Mouse (Mus musculus) midbrain, embryonic 15.5 days (tissue): Measurements from ENCODE around the gene Klhl32. TPM values are rescaled to one million over a fixed set of nuclear protein-coding genes. Genes with fewer than 3 reads are reported as not detected.

Experiments used
- ATAC-seq: fragments of 200-750 bp; cut with Nextera tagmentation; replicated peaks from 2 replicates; pipeline ENCODE4 v1.8.0; 2017; ENCODE audit warnings: moderate TSS enrichment
- H3K27ac ChIP-seq: fragments of 300-500 bp; sonication (generic); 2 replicates; pipeline ENCODE4 v1.5.1; 2015; ENCODE audit warnings: mild to moderate bottlenecking, inconsistent platforms
- H3K27me3 ChIP-seq: fragments of 300-500 bp; sonication (generic); replicated peaks from 2 replicates; pipeline ENCODE4 v1.6.1; 2015; ENCODE audit warnings: inconsistent platforms
- H3K36me3 ChIP-seq: fragments of 300-500 bp; sonication (generic); replicated peaks from 2 replicates; pipeline ENCODE4 v1.6.1; 2015; ENCODE audit warnings: inconsistent platforms
- H3K4me1 ChIP-seq: fragments of 300-500 bp; sonication (generic); 2 replicates; pipeline ENCODE4 v1.6.1; 2015; ENCODE audit warnings: inconsistent platforms
- H3K4me2 ChIP-seq: fragments of 300-500 bp; sonication (generic); 2 replicates; pipeline ENCODE4 v1.6.1; 2015; ENCODE audit warnings: inconsistent platforms, mild to moderate bottlenecking, moderate library complexity
- H3K4me3 ChIP-seq: fragments of 300-500 bp; sonication (generic); 2 replicates; pipeline ENCODE4 v1.5.1; 2015; ENCODE audit warnings: mild to moderate bottlenecking, inconsistent platforms
- H3K9ac ChIP-seq: fragments of 300-500 bp; sonication (generic); 2 replicates; pipeline ENCODE4 v1.6.1; 2015; ENCODE audit warnings: mild to moderate bottlenecking, inconsistent platforms
- H3K9me3 ChIP-seq: fragments of 300-500 bp; sonication (generic); 2 replicates; pipeline ENCODE4 v1.6.1; 2016; ENCODE audit warnings: inconsistent platforms
- WGBS: fragments of 180-500 bp; shearing (Covaris S2); methylation state at CpG from one replicate; pipeline ENCODE4 v1.1.7; 2015; ENCODE audit warnings: mixed read lengths; 5-methylcytosine and 5-hydroxymethylcytosine counted together
- polyA plus RNA-seq: library from polyadenylated mRNA; unstranded; fragments of >200 nt; fragmentation: Nextera tagmentation; extraction: Ambion mirVana; gene quantifications from 2 replicates; pipeline ENCODE4 v1.2.1, GENCODE M21; 2015

Klhl32 gene
- polyA plus RNA-seq, 1 experiment from 2014 or later, result 32.6 TPM

- H3K36me3 ChIP-seq, result no peaks in the 10 kb centered on the region
- H3K4me1 ChIP-seq, result peaks cover 17% of the 10 kb centered on the region
- no peak overlapping the region for H3K4me3 ChIP-seq
- no peak for ATAC-seq
- H3K27me3 ChIP-seq, result no peaks in the 10 kb centered on the region
- H3K9me3 ChIP-seq, result no peaks in the 10 kb centered on the region
- 93% methylated on average over 5 of the region's 5 CpGs for WGBS
- no peak overlapping the region for H3K9ac ChIP-seq
- no peak overlapping the region for H3K27ac ChIP-seq
- H3K4me2 ChIP-seq, result no peak overlapping the region
These were observed 5.4 kb downstream of the Klhl32 start for GRCm38 (mm10) chr4:24845546-24845945.

GRCm38 (mm10) chr4:24838567-24838966, 12.4 kb downstream of the Klhl32 start:
- Histone ChIP-seq H3K27me3 (no peaks in the 10 kb centered on the region), H3K9ac (no peak overlapping the region), H3K4me1 (peaks cover 6% of the 10 kb centered on the region; the same call in 1 of the 2 replicates), H3K9me3 (no peaks in the 10 kb centered on the region), H3K27ac (0 out of 2 replicates have a peak overlapping the region, but pooled peaks have one; percentile 5), H3K4me3 (no peak overlapping the region), H3K36me3 (no peaks in the 10 kb centered on the region), H3K4me2 (no peak overlapping the region)
- 56% methylated on average over 6 of the region's 6 CpGs for WGBS
- no peak; the same call in 1 of the 2 replicates for ATAC-seq

GRCm38 (mm10) chr4:24835555-24835954, 15.4 kb downstream of the Klhl32 start:
- Histone ChIP-seq H3K27me3 (no peaks in the 10 kb centered on the region), H3K9ac (no peak overlapping the region), H3K4me1 (peaks cover 6% of the 10 kb centered on the region; the same call in 1 of the 2 replicates), H3K9me3 (no peaks in the 10 kb centered on the region), H3K27ac (no peak overlapping the region), H3K4me3 (no peak overlapping the region), H3K4me2 (no peak overlapping the region), H3K36me3 (no peaks in the 10 kb centered on the region)
- WGBS, result 40% methylated on average over 7 of the region's 7 CpGs
- ATAC-seq, result 0 out of 2 replicates have a peak, but pooled peaks have one; percentile 26

- 90% methylated on average over 1 of the region's 1 CpGs for WGBS
- ATAC-seq, result no peak
- H3K4me2 ChIP-seq, result no peak overlapping the region
- H3K9me3 ChIP-seq, result no peaks in the 10 kb centered on the region
- no peaks in the 10 kb centered on the region for H3K27me3 ChIP-seq
- no peak overlapping the region for H3K27ac ChIP-seq
- H3K9ac ChIP-seq, result no peak overlapping the region
- H3K36me3 ChIP-seq, result no peaks in the 10 kb centered on the region
- H3K4me1 ChIP-seq, result no peaks in the 10 kb centered on the region
- H3K4me3 ChIP-seq, result no peak overlapping the region
These were observed 42.6 kb downstream of the Klhl32 start for GRCm38 (mm10) chr4:24808316-24808715.

GRCm38 (mm10) chr4:24801881-24802280, 49.0 kb downstream of the Klhl32 start:
- Histone ChIP-seq H3K9ac (no peak overlapping the region), H3K9me3 (no peaks in the 10 kb centered on the region), H3K27me3 (no peaks in the 10 kb centered on the region), H3K4me2 (no peak overlapping the region), H3K27ac (no peak overlapping the region), H3K36me3 (no peaks in the 10 kb centered on the region), H3K4me3 (no peak overlapping the region), H3K4me1 (no peaks in the 10 kb centered on the region)
- ATAC-seq, result no peak
- 27% methylated on average over 1 of the region's 1 CpGs for WGBS

- WGBS, result 61% methylated on average over 2 of the region's 2 CpGs
- H3K27ac ChIP-seq, result no peak overlapping the region
- H3K27me3 ChIP-seq, result no peaks in the 10 kb centered on the region
- no peak overlapping the region for H3K4me2 ChIP-seq
- no peaks in the 10 kb centered on the region for H3K36me3 ChIP-seq
- no peaks in the 10 kb centered on the region for H3K4me1 ChIP-seq
- no peak overlapping the region for H3K9ac ChIP-seq
- ATAC-seq, result no peak
- no peaks in the 10 kb centered on the region for H3K9me3 ChIP-seq
- H3K4me3 ChIP-seq, result no peak overlapping the region
These were observed 49.6 kb downstream of the Klhl32 start for GRCm38 (mm10) chr4:24801343-24801742.

- Histone ChIP-seq H3K9me3 (no peaks in the 10 kb centered on the region), H3K4me1 (no peaks in the 10 kb centered on the region), H3K36me3 (no peaks in the 10 kb centered on the region), H3K4me2 (no peak overlapping the region), H3K4me3 (no peak overlapping the region), H3K27me3 (no peaks in the 10 kb centered on the region), H3K9ac (no peak overlapping the region), H3K27ac (no peak overlapping the region)
- WGBS, result 90% methylated on average over 9 of the region's 9 CpGs
- 0 out of 2 replicates have a peak, but pooled peaks have one; percentile 28 for ATAC-seq
These were observed 50.5 kb downstream of the Klhl32 start for GRCm38 (mm10) chr4:24800345-24800936.

GRCm38 (mm10) chr4:24799037-24799436, 51.9 kb downstream of the Klhl32 start:
- H3K4me1 ChIP-seq, result no peaks in the 10 kb centered on the region
- 84% methylated on average over 6 of the region's 6 CpGs for WGBS
- ATAC-seq, result no peak
- H3K36me3 ChIP-seq, result no peaks in the 10 kb centered on the region
- H3K4me3 ChIP-seq, result no peak overlapping the region
- no peaks in the 10 kb centered on the region for H3K27me3 ChIP-seq
- H3K9me3 ChIP-seq, result no peaks in the 10 kb centered on the region
- no peak overlapping the region for H3K27ac ChIP-seq
- no peak overlapping the region for H3K4me2 ChIP-seq
- no peak overlapping the region for H3K9ac ChIP-seq

GRCm38 (mm10) chr4:24797868-24798267, 53.1 kb downstream of the Klhl32 start:
- Histone ChIP-seq H3K4me1 (peaks cover 4% of the 10 kb centered on the region; the same call in 1 of the 2 replicates), H3K36me3 (no peaks in the 10 kb centered on the region), H3K4me2 (no peak overlapping the region), H3K4me3 (no peak overlapping the region), H3K27ac (no peak overlapping the region), H3K9me3 (no peaks in the 10 kb centered on the region), H3K9ac (no peak overlapping the region), H3K27me3 (no peaks in the 10 kb centered on the region)
- 80% methylated on average over 3 of the region's 3 CpGs for WGBS
- ATAC-seq, result no peak

- no peak overlapping the region for H3K4me3 ChIP-seq
- no peak overlapping the region for H3K27ac ChIP-seq
- no peaks in the 10 kb centered on the region for H3K27me3 ChIP-seq
- H3K36me3 ChIP-seq, result no peaks in the 10 kb centered on the region
- no peak overlapping the region for H3K9ac ChIP-seq
- peaks cover 9% of the 10 kb centered on the region; the same call in 1 of the 2 replicates for H3K4me1 ChIP-seq
- H3K4me2 ChIP-seq, result no peak overlapping the region
- WGBS, result 87% methylated on average over 5 of the region's 5 CpGs
- no peaks in the 10 kb centered on the region for H3K9me3 ChIP-seq
- ATAC-seq, result no peak
These were observed 53.6 kb downstream of the Klhl32 start for GRCm38 (mm10) chr4:24797280-24797679.

GRCm38 (mm10) chr4:24796229-24796628, 54.7 kb downstream of the Klhl32 start:
- Histone ChIP-seq H3K9ac (no peak overlapping the region), H3K27ac (no peak overlapping the region), H3K4me1 (peaks cover 10% of the 10 kb centered on the region; the same call in 1 of the 2 replicates), H3K4me2 (no peak overlapping the region), H3K4me3 (no peak overlapping the region), H3K36me3 (no peaks in the 10 kb centered on the region), H3K27me3 (no peaks in the 10 kb centered on the region), H3K9me3 (no peaks in the 10 kb centered on the region)
- 62% methylated on average over 1 of the region's 1 CpGs for WGBS
- ATAC-seq, result peak; percentile 57; the same call in 1 of the 2 replicates

- Histone ChIP-seq H3K27ac (no peak overlapping the region), H3K4me3 (no peak overlapping the region), H3K27me3 (no peaks in the 10 kb centered on the region), H3K36me3 (no peaks in the 10 kb centered on the region), H3K4me1 (peaks cover 10% of the 10 kb centered on the region; the same call in 1 of the 2 replicates), H3K9ac (no peak overlapping the region), H3K9me3 (no peaks in the 10 kb centered on the region), H3K4me2 (no peak overlapping the region)
- ATAC-seq, result no peak
- 82% methylated on average over 2 of the region's 2 CpGs for WGBS
These were observed 55.7 kb downstream of the Klhl32 start for GRCm38 (mm10) chr4:24795180-24795579.

GRCm38 (mm10) chr4:24793726-24794345, 57.1 kb downstream of the Klhl32 start:
- Histone ChIP-seq H3K4me2 (no peak overlapping the region), H3K4me3 (no peak overlapping the region), H3K36me3 (no peaks in the 10 kb centered on the region), H3K27ac (no peak overlapping the region), H3K9ac (no peak overlapping the region), H3K9me3 (no peaks in the 10 kb centered on the region), H3K27me3 (no peaks in the 10 kb centered on the region), H3K4me1 (peaks cover 10% of the 10 kb centered on the region; the same call in 1 of the 2 replicates)
- WGBS, result 28% methylated on average over 7 of the region's 7 CpGs
- ATAC-seq, result no peak
